Mouse (Mus musculus) erythroblast, adult 5-6 weeks (primary cell): ENCODE data around the gene Dnajc17. TPM values are rescaled to one million over a fixed set of nuclear protein-coding genes. Genes with fewer than 3 reads are reported as not detected.

ENCODE experiments used
- ATAC-seq: replicated peaks from 2 replicates; pipeline ENCODE4 v1.8.0; 2016; ENCODE audit warnings: moderate number of reproducible peaks, mild to moderate bottlenecking, moderate TSS enrichment, inconsistent platforms; ENCODE audit not compliant: poor library complexity, low FRiP score, severe bottlenecking
- total RNA-seq, 2 experiments: library from RNA; stranded (forward) in 1 of 2; stranded (reverse) in 1 of 2; fragments of 150-400 nt in 1 of 2; fragments of 200-764, 138-1000 nt in 1 of 2; gene quantifications; 2 replicates each; pipeline versions ENCODE4 v1.2.3 to v1.2.4; 2015 to 2017; ENCODE audit warnings: low replicate concordance in 2 of 2

The Dnajc17 gene
- total RNA-seq (2015; ENCODE audit: low replicate concordance), result 3.8 and 22.3 TPM in 2 replicates
- 4.5 and 12.4 TPM in 2 replicates for total RNA-seq (2017; ENCODE audit: low replicate concordance)

DNA sequence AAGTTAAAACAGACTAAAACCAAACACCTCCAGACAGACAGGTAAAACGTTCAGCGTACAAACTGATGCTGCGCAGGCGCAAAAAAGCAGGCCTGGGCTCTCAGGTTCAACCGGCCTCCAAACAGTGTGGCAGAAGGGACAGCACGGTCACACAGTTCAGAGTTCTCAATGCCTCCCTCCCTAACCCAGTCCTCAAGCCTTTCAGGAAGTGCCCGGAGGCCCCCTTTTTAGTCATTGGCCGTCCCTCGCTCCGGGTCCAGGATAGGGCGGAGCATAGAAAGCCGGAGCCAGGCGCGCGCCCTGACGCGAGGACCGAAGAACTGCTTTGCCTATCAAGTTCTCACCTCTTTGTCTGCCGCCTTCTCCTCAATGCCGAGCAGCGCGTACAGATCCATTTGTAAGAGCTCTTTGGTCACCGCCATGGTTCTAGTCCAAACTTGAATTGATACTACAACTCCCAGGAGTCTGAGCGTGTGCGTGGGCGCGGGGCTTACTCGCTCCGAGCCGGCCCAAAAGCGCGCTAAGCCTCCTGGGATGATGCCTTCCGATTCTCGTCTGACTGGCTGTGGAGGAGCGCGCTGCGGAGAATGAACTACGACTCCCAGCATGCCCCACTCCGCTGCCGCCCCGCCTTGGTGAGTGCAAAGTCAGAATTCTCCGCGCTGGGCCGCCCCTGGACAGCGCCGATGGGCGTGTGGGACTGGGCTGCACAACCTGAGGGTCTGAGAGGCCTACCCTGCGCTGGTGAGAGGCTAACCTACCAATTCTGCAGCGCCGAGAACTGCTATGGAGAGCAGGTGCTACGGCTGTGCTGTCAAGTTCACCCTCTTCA is at the start of gene Dnajc17, which contains the start of gene Zfyve19:
Gene Dnajc17, minus strand, starts transcription at position 452 of the 832 bp plus-strand sequence.
Gene Zfyve19, plus strand, starts transcription at position 274 of the 832 bp plus-strand sequence.
- ATAC-seq, result peak; percentile 96

DNA sequence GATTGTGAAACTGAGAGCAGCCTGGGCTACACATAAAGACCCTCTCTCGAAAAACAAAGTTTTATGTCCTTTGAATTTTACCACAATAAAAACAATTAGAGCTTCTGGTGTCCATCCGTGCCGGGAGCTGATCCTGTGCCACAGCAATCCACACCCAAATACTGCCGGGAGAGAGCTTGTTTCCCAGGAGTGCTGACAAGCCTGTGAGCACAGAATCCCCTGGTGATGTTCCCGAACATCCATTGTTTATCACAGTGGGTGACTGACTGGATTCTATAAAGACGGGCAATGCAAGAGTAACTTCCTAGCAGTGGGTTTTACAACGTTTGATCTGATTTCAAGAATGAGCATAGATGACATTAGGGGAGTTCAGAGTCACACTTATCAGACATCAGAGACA is 46.4 kb upstream of the Dnajc17 start:
- no peak for ATAC-seq

DNA sequence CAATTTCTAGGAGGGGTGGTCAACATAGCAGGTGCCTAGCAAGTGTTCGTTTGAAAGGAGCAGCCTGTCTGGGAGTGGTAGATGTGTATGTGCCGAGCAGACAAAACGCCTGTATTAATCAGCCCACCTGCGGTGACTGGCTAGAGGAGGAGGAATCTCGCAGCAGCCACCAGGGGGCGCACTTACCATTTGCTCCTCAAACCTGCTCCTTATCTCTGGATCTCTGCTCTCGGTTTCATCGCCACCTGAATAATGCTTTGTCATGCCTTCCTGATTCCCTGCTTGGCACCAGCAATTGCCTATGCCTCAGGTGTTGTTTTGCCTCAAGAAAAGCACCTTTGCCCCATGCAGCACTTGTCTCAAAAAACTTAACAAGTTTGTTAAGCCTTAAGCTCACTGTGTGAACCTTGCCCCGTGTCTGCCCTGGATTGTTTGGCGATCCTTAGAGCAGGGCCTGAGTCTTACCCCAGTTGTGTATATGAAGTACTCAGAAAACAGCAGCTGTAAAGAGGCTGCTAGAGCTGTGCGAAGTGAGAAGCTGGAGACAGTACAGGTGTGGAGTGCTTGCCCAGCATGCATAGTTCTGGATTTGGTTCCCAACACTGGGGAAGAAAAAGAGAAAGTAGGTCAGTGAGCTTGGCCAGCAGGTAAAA is 42.4 kb upstream of the Dnajc17 start:
- peak; percentile 86 for ATAC-seq

DNA sequence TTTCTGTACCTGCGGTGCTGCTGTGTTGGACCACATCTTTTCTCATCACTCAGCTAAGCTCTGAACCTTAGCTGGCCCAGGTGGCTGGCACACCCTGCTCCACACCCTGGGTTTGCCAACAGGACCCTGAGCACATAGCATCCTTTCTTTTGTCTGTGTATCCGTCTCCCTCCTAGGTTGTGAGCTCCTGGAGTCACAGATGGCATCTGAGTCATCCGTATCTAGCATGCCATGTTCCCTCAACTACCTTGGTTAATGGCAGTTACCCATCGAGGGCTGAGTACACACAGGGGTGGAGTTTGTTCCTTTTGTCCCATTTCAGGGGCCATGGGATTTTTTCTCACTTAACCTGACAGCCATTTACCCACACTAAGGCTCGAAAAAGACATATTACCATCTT is 41.8 kb upstream of the Dnajc17 start:
- no peak for ATAC-seq

DNA sequence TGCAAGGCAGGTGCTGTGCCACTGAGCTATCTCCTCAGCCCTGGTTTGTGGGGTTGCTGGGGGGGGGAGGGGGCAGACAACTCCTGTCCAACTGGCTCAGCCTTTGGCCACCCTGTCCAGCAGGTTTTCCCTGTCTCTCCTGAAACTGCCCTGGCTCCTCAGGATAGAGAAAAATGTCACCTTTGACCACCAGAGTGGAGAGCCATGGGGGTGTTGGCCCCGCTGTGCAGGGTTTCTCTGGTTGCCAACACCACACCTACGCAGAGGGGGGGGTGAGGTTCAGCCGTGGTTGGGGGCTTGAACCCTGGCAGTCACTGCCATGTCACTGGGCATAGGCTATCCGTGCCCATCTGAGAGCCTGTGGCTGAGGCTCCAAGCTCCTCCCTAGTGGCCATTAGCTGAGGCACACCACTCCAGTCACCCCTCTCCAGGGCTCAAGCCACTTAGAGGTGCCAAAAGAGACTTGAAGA is 41.0 kb upstream of the Dnajc17 start:
- ATAC-seq, result no peak

DNA sequence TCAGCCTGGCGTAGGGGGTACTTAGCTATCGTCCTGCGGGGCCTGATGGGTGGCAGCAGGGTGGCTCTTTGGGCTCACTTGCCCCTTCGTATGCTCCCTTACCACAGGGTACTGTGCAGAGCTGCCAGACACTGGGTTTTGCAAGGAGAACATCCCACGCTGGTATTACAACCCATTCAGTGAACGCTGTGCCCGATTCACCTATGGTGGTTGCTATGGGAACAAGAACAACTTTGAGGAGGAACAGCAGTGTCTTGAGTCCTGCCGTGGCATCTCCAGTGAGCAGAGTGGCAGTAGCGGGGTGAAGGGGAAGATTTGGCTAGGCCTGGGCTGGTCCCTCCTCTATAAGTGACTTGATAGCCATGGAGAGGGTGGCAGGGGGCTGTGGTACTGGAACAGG is 39.3 kb upstream of the Dnajc17 start:
- ATAC-seq, result no peak

DNA sequence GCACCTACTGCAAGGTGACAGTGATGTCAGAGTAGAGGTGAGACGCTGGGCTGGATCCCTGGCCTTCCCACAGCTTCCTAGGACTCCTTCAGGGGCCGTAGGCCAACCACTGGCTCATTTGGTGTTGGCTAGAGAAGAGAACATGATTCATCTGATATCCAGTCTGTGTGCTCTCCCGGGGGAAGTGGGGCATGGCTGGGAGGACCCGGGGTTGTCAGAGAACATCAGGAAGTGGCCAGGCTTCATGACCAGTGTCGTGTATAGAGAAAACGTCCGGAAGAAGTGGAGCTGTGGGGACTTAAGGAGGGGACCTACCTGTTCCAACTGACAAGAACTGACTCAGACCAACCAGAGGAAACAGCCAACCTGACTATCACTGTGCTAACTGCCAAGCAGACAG is 36.7 kb upstream of the Dnajc17 start:
- ATAC-seq, result no peak

DNA sequence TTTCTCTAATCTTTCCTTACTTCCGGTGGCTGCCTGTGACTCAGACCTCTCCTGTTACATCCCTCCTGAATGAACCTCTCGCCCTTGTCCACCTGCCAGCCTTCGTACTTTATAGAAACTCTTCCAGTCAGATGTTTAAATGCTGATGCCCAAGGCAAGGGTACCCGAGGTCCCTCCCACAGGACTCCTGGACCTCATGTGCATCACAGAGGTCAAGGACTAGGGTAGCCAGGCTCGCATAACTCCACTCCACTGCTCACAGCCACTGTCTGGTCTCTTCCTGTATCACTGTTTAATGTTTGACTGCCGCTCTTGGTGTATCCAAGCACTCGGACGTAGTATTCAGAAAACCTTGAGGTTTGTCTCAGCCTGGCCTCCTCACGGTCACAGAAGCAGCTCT is 34.0 kb upstream of the Dnajc17 start:
- ATAC-seq, result no peak

DNA sequence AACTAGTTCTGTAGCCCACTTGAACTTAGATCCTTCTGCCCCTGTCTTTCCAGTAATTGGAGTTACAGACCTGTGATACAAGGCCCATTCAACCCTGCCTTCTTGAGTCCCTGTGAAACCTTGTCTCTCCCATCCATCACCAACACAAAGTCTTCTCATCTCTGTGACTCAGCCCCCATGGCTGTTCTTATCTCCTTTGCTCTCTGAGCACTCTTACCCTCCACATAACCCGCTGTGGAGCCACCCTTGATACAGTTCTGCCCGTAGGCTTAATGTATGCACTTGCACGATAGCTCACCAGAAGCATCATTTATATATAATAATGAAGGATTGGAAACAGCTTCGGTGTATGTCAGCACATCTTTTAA is 32.2 kb upstream of the Dnajc17 start:
- ATAC-seq, result no peak

DNA sequence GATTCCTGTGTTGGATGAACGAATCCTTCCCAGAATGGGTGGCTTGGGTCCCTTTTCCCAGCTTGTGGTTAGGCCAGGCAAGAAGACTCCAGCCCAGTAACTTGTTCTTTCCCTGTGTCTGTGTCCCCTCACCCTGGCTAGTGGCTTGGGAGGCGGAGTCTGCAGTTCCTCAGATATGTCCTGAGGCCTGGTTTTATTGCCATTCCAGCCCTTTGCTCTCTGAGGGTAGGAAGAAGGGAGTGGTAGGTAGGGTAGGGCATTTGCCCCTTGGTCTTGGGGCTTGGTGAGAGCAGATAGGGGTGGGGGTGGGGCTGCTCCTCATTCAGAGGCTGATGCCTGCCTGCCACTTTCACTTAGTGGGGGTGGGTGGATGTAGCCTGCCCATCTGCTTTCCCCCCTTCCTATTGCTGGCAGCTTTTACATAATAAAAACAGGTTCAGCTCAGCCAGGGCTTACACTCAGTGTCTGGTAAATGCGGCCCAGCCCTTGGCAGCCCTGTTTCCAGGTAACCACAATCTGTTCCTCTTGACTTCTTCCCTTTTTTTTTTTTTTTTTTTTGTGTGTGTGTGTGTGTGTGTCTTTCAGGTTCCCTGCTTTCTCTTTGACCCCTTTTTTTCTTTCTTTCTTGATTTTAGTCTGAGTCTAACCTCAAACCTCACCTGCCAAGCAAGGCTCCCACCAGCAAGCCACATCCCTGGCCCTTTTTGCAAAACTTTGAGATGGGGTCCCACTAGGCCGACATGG is 31.7 kb upstream of the Dnajc17 start:
- no peak for ATAC-seq

DNA sequence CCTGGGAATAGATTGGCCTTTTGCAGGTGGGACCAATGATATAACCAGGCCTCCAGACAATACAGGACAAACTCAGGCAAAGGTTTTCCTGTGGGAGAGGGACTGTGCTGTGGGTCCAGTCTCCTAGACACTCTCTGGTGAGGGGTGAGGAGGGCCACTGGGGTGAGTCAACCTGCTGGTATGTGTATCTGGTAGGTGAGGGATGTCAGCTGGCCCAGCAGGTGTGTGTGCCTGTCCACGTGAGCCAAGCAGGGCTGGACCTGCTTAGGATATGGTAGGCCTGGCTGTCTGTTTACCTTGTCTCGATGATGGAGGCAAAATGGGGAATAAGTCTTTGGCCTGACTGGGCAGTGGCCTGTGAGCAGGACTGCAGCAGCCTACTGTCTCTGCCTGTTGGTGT is 30.1 kb upstream of the Dnajc17 start:
- no peak for ATAC-seq

DNA sequence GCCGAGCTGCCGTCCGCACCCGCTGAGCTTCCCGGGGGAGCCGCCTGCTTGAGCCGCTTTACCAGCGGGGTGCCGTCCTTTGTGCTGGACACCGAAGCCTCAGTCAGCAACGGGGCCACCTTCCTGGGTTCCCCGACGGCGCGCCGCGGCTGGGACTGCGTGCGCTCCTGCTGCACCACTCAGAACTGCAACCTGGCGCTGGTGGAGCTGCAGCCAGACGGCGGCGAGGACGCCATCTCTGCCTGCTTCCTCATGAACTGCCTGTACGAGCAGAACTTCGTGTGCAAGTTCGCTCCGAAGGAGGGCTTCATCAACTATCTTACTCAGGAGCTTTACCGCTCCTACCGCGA is 29.3 kb upstream of the Dnajc17 start:
- no peak for ATAC-seq

DNA sequence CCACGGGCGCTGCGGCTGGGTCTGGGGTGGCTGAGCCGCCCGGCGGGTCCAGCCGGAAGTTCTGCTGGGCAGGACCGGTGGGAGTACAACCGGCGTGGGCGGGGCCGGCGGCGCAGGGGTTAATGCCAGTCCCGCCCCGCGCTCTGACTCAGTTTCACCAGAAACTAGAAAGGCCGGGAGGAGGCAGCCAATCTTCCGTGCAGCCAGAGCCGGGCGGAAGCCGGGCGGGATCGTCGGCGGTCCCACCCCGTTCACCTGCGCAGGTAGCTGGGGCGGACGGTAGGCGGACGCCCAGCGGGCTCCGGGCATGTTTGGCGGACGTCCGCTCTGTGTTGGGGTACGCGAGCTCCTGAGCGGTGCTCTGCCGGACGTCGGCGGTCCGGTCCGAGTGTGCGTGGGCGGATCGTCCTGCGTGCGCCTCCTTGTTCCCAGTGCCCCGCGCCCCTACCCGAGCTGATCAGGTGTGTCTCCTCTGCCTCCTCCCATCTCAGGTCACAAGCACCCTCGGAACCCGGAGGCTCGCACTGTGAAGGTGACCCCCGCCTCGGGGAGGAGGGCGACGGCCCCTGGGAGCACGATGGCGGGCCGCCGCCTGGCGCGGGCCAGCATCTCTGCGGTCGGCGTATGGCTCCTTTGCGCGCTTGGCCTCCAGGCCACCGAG is 28.7 kb upstream of the Dnajc17 start, which contains the start of gene Spint1:
Gene Spint1, plus strand, starts transcription at position 153 of the 661 bp plus-strand sequence.
- ATAC-seq, result no peak

DNA sequence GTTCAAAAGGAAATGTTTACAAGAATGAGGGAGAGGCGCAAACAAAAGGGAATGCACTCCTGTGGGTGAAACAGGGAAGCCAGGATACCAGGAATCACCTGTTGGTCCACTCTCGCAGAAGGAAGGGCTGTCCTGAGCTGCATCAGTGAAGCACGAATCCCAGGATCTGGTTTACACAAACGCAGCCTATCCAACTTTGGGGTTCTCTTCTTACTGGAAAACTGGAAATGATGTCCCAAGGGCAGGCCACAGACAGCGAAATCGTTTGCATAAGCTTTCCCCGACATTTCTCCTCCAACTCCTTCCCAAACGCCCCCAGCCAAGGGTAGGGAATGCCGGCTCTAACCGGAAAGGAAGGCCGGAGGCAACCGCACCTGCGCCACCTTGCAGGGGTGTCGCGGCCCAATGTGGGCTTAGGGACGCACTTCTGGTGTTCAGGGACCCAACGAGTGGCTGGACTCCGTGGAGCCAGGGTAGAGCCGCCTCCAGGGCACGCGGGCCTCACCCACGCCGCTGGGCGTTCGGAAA is 28.2 kb upstream of the Dnajc17 start:
- no peak for ATAC-seq

DNA sequence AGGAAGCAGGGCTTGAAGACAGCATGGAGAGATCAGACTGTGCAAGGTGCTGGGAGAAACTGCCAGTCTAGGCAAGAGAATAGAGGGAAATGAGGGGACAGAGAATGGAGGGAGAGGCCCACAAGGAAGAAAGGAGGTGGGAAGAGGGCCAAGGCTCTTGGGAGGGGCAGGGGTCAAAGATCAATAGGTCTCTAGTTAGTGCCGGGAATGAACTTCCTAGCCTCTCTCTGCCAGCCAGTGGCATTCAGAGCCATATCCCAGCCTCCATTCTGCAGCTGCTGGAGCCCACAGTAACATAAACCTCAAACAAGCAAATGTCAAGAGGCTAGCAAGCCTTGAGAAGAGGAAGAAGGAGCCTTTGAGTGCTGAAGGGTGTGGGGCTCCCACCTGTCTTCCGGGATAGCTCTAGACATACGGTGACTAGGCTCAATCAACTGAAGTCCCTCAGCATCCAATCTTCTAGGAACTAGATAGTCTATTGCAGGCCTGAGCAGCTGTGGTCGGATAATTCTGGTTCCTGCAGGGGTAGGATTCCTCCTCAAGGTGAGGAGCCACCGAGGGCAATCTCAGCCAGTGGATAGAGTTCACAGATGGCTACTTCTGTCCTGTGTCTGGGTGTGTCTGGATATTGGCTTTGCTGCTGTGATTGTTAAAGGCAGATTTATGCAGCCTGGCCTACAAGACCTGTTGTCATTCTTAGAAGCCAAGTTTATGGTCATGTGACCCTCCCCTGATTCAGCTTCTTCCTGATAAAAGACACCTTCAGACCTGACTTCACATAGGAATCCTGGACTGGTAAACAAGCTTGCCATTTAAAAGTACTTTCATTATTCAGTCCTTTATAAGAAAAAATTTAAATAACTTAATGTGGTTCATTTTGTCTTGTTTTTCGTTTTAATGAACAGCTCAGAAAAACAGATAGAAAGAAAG is 21.4 kb upstream of the Dnajc17 start, which contains the start of gene Ppp1r14d:
Gene Ppp1r14d, minus strand, starts transcription at position 132 of the 930 bp plus-strand sequence.
- ATAC-seq, result no peak

DNA sequence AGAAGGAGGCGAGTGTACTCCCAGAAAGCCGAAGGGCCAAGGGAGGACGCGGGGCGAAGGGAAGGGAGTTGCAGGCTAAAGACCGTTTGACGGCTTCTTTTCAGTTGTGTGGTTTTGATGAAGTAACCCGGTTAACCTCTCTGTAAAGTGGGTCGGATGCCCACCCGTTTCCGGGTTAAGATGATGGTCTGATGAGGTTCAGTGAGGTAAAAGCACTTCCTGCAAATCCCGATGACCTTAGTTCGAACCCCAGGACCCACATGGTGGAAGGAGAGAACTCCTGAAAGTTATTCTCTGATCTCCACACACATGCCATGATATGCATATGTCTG is 547 bp upstream of the Dnajc17 start:
- ATAC-seq, result peak; percentile 62

DNA sequence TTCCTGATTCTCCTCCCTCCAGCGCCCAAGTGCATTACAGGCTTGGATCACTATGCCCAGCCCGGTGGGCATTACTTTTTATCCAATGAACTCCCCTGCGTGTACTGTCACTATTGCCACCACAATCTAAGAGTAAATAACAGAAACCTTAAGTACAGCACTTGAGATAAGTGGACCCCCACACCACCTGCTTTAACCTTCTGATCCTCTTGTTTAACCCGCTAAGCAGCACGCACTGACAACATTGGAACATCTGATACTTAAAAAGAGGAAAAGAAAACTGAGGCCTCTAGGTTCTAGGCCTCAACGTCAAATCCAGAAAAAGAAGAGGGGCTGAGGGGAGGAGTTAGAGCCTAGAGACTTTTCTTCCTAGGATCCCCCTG is 643 bp downstream of the Dnajc17 start:
- ATAC-seq, result 0 out of 2 replicates have a peak, but pooled peaks have one; percentile 6

DNA sequence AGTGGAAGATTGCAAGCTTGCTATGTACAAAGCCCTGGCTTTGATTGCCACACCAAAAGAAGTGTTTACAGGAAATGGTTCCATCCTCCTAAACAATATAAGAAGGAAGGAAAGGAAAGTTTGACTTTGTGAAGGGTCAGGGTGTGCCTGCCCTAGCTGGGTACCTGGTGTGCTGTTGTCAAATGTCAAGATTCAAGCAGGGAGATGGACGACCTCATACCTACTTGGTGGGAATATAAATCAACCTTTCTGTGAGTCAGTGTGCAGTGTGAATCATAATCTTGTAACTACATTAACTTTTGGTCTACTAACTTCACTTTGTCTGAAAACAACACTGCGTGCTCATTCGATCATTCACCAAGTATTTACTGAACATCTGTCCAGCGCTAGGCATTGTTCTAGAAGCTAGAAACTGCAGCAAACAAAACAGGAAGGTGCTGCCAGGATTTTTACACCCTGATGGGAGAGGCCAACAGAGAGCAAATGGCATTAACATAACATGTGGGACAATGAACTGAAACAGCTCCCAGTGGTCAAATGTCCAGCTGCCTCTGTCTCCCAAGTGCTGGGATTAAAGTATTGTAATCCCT is 4.6 kb downstream of the Dnajc17 start:
- ATAC-seq, result no peak
